Mouse (Mus musculus) neutrophil, adult 65 days (primary cell): Measurements from ENCODE around the gene Ranbp9. TPM values are rescaled to one million over a fixed set of nuclear protein-coding genes. Genes with fewer than 3 reads are reported as not detected.

Experiments used
- total RNA-seq: library from RNA; stranded (reverse); gene quantifications from 2 replicates; pipeline ENCODE4 v1.2.4, GENCODE M21; 2023

Gene Ranbp9
- 120 and 137 TPM in 2 replicates for total RNA-seq

DNA sequence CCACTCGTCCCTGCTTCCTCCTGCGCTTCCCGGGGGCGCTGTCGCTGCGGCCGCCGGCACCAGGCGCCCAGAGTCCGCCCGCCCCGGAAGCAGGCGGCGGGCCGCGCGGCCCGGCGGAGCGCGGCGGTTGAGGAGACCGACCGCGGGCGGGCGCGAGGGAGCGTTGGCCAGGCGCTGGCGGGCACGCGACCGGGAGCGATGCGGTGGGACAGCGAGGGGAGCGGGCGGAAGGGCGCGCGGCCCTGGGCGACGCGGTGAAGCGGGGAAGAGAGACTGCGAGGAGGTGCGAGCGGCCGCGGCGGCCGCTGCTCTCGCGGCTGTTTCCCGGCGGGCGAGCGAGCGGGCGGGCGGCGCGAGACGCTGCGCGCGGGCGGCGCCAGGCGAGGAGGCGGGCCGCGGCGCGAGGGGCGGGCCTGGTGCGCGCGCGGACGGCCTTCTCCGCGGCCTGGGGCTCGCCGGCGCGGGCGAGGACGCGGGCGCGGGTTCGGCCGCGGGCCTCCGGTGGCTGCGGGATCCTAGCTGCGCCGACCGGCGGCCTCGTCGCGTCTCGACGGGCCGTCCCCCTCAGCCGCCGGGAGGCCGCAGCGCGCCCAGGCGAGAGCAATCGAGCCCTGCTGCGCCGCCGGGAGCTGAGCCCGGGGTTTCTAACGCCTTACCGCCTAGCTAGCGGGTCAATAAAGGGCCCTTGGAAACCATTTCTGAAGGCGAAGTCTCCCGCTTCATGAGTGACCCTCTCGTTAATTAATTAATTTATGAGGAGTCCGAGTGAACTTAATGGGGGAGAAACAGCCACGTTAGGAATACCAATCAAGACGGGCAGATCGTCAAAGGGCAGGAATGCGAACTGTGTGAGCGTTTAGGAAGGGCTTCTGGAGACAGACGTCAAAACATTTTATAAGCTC is at the start of gene Ranbp9:
TSS of gene Ranbp9 (minus strand) at position 326 of the 902 bp plus-strand sequence.

DNA sequence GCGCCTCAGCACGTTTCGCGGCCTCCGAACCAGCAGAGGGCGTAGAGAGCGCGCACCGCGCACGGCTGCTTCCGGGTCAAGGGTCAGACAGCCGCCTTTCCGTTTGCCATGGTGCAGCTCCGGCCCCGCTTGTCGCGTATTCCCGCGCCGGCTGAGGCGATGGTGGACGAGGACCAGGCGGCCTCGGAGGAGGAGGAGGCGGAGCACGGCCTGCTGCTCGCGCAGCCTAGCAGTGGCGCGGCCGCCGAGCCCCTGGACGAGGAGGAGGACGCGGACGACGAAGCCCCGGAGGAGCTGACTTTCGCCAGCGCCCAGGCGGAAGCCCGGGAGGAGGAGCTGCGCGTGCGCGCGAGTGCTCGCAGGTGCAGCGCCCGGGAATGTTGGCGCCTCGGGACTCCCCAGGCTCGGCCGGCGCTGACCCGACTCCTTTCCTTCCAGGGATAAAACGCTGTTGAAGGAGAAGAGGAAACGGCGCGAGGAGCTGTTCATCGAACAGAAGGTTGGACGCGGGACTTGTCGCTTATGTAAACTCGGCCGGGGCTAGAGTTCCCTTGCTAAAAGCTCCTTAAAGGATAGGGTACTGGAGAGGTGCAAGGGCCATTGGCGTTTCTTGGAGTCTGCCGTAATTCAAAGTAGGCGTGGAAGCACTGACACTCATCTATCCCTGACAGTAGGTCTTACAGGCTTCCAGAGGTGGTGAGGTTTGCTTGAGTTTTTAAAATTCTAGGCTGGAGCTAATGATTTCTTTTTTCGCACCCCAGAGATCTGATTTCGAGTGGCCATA is 82.6 kb downstream of the Ranbp9 start, which contains the start of gene Nol7:
TSS of gene Nol7 (plus strand) at position 94 of the 784 bp plus-strand sequence.

DNA sequence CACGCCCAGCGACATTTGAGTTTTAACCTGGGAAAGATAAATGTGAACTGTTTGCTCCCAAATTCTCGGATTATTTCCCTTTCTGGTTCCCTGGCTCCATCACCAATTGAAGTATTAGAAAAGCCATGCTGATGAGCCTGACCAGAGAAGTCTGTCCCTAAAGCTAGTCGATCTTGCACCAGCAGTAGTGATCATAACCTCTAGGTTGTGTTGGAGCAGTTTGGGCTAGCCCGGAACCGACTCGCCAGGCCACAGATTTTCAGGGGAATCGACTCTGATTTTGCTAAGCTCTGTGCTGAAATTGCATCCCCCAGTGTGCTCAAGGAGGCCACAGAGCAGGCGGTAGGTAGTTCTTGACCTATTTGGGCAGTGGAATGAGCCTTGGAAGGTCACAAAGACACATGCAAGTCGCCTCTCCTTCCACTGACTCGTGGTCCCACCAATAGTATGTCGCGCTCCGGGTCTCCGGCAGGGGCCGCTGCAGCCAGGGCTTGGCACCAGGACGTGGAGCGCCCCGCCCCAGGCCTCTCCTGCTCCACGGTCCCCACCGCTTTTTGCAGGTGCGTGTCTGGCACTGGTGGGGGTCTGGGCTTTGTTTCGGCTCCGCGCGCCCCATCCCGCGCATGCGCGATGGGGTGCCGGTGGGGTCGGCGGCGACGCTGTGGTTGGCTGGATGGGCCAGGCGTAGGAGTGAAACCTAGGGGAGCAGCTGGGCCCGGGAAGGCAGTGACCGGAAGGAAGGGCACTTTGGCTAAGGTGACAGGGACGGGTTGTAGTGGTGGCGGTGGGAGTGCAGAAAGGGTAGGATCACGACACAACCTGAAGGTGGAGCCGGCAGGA is 115.9 kb downstream of the Ranbp9 start, which contains the start of gene Sirt5:
TSS of gene Sirt5 (plus strand) at position 512 of the 840 bp plus-strand sequence.

Other genes with a start within 250 kb of the Ranbp9 start
- gene Gfod1, start 177.1 kb downstream of the Ranbp9 start, total RNA-seq, result 55.6 and 88.2 TPM in 2 replicates
- 2.1 and 2.9 TPM in 2 replicates for gene Sirt5, start 115.8 kb downstream of the Ranbp9 start, total RNA-seq
- 43.5 and 52.0 TPM in 2 replicates for gene Nol7, start 82.9 kb downstream of the Ranbp9 start, total RNA-seq
- gene Mcur1, start 78.9 kb upstream of the Ranbp9 start, total RNA-seq, result 17.3 and 18.2 TPM in 2 replicates
- not detected in 2 replicates for gene Rnf182, start 134.4 kb upstream of the Ranbp9 start, total RNA-seq